Mouse (Mus musculus) stomach, embryonic 14.5 days (tissue): ENCODE data around the gene Gamt. TPM values are rescaled to one million over a fixed set of nuclear protein-coding genes. Genes with fewer than 3 reads are reported as not detected.
"Not testable (repeated sequence)": the region's sequence is repeated elsewhere in the genome, so short reads cannot be mapped to it uniquely, and the experiment has no call there.

Source experiments
- ATAC-seq: fragments of 200-750 bp; cut with Nextera tagmentation; 2 replicates; pipeline ENCODE4 v1.8.0; 2017; ENCODE audit warnings: low read depth, moderate TSS enrichment; ENCODE audit not compliant: insufficient number of reproducible peaks, insufficient read depth, low FRiP score
- H3K27ac ChIP-seq: fragments of 300-500 bp; sonication (generic); 2 replicates; pipeline ENCODE4 v1.5.1; 2014; ENCODE audit warnings: mild to moderate bottlenecking, low read length, moderate library complexity, mixed read lengths
- H3K27me3 ChIP-seq: fragments of 300-500 bp; sonication (generic); 2 replicates; pipeline ENCODE4 v1.6.1; 2014; ENCODE audit warnings: low read length, control low read depth, mixed read lengths; ENCODE audit not compliant: control insufficient read depth, insufficient read depth
- H3K36me3 ChIP-seq: fragments of 300-500 bp; sonication (generic); 2 replicates; pipeline ENCODE4 v1.6.1; 2014; ENCODE audit warnings: mild to moderate bottlenecking, control low read depth, low read length, moderate library complexity, mixed read lengths; ENCODE audit not compliant: control insufficient read depth, insufficient read depth
- H3K4me1 ChIP-seq: fragments of 300-500 bp; sonication (generic); 2 replicates; pipeline ENCODE4 v1.6.1; 2014; ENCODE audit warnings: low read length, control low read depth, mixed read lengths; ENCODE audit not compliant: control insufficient read depth, insufficient read depth
- H3K4me2 ChIP-seq: fragments of 300-500 bp; sonication (generic); replicated peaks from 2 replicates; pipeline ENCODE4 v1.6.1; 2014; ENCODE audit warnings: low read depth, low read length, control low read depth
- H3K4me3 ChIP-seq: fragments of 300-500 bp; sonication (generic); 2 replicates; pipeline ENCODE4 v1.5.1; 2014; ENCODE audit warnings: low read depth, low read length, control low read depth
- H3K9ac ChIP-seq: fragments of 300-500 bp; sonication (generic); replicated peaks from 2 replicates; pipeline ENCODE4 v1.6.1; 2014; ENCODE audit warnings: low read depth, mild to moderate bottlenecking, control low read depth, low read length, moderate library complexity, mixed read lengths
- H3K9me3 ChIP-seq: fragments of 300-500 bp; sonication (generic); 2 replicates; pipeline ENCODE4 v1.6.1; 2016; ENCODE audit warnings: low read depth, low read length, control low read depth; ENCODE audit not compliant: control insufficient read depth
- WGBS: fragments of 180-500 bp; shearing (Covaris S2); extraction: QIAGEN DNeasy Blood & Tissue Kit; methylation state at CpG from one replicate; pipeline ENCODE4 v1.1.7; 2014; 5-methylcytosine and 5-hydroxymethylcytosine counted together
- microRNA-seq: library from miRNA; unstranded; fragments of <30 nt; microRNA quantifications from one replicate; pipeline ENCODE4, GENCODE M21; 2016
- polyA plus RNA-seq: library from polyadenylated mRNA; unstranded; fragments of >200 nt; fragmentation: Nextera tagmentation; extraction: Ambion mirVana; gene quantifications from 2 replicates; pipeline ENCODE4 v1.2.1, GENCODE M21; 2014

The Gamt gene
- polyA plus RNA-seq, 1 experiment from 2014 or later: 32.1 TPM

DNA sequence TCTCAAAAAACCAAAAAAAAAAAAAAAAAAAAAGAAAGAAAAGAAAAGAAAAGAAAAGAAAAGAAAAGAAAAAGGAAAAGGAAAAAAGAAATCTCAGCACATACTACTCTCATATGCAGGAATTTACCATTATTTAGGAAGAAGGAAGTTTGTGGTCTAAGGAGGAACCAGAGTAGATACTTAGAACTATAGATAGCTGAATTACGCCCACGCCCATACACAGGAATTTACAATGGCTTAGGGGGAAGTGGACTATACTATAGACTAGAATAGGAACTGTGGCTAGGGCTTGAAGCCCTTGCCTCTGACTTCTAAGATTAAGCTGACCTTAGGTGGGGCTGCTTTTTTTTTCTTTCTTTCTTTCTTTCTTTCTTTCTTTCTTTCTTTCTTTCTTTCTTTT lies 37.7 kb downstream of the Gamt start:
- H3K4me1 ChIP-seq: peaks cover 16% of the 10 kb centered on the region; the same call in 1 of the 2 replicates
- not testable (repeated sequence) for H3K27me3 ChIP-seq, H3K9me3 ChIP-seq, H3K4me3 ChIP-seq, ATAC-seq, H3K4me2 ChIP-seq, H3K27ac ChIP-seq, H3K9ac ChIP-seq, H3K36me3 ChIP-seq
- 86% methylated on average over 2 of the region's 2 CpGs for WGBS

DNA sequence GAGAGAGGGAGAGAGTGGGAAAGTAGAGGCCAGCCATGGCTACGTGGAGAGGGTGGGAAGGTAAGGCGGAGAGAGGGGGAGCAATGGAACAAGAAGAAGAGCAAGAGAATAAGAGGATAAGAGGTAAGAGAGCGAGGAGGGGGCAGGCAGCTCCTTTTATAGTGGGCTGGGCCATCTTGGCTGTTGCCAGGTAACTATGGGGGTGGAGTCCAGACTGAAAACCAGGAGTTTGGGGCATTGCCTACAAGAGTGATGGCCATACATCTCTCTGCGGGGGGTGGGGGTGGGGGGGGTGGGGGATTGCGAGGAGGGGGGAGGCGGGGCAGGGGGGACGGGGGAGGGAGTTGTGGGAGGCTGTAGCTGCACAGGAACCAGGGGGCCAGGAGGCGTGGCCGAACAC lies 40.1 kb downstream of the Gamt start:
- Histone ChIP-seq H3K4me3 (no peak overlapping the region), H3K27me3 (no peaks in the 10 kb centered on the region), H3K4me1 (0 out of 2 replicates have a peak, but pooled peaks cover 3% of the 10 kb centered on the region), H3K27ac (no peak overlapping the region), H3K9ac (no peak overlapping the region), H3K36me3 (no peaks in the 10 kb centered on the region), H3K4me2 (no peak overlapping the region), H3K9me3 (no peaks in the 10 kb centered on the region)
- no peak for ATAC-seq
- WGBS: 30% methylated on average over 8 of the region's 9 CpGs

DNA sequence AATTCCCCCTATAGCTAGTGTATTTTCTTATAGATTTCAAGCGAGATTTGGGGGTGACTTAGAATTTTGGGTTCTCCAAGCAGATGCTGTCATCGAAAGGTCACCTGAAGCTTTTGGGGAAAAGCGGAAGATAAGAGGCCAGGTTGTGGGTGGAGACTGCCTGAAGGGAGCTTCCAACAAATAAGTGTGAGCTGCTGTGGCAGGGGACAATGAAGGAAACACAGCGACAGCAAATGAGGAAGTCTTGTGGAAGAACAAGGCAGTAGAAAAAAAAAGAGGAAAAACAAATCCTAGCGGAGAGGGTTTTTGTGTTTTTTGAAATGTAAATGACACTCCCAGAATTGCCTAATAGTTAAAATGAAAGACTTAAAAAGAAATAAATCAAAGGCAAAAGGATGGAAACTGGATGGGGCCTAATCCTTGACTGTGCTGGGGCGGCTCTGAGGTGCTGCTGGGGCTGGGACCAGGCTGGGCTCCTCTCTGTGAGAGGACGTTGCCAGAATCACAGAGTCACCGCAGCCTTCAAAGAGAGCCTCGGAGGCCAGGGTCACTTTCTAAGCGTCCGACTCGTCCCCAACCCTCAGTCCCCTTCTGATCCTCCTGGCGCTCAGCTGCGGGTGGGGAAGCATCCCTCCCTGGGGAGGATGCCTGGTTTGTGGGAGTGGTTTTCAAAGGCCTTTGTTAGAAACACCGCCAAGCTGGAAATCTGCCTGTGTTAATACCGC lies 45.6 kb downstream of the Gamt start:
- ATAC-seq: no peak
- Histone ChIP-seq H3K27ac (no peak overlapping the region), H3K9ac (no peak overlapping the region), H3K4me3 (no peak overlapping the region), H3K4me2 (no peak overlapping the region), H3K9me3 (no peaks in the 10 kb centered on the region), H3K36me3 (no peaks in the 10 kb centered on the region), H3K4me1 (0 out of 2 replicates have a peak, but pooled peaks cover 7% of the 10 kb centered on the region), H3K27me3 (no peaks in the 10 kb centered on the region)
- 25% methylated on average over 16 of the region's 16 CpGs for WGBS

DNA sequence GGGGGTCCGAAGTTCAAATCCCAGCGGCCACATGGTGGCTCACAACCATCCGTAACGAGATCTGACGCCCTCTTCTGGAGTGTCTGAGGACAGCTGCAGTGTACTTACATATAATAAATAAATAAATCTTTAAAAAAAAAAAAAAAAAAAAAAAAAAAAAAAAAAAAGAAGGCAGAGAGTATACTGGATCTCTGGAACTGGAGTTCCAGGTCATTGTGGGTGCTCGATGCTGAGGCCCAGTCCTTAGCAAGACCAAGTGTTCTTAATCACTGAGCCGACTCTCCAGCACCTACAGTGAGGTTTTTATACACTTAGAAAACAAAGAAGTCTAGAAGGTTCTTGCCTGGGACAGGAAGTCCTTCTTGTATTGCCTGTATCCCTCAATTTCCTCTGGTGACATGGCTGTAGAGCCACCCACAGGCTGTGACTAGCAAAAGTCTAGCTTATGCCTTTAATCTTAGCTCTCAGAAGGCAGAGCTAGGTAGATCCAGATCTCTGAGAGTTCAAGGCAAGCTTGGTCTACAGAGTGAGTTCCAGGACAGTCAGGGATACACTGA lies 49.2 kb downstream of the Gamt start:
- not testable (repeated sequence) for H3K4me3 ChIP-seq, H3K9me3 ChIP-seq, H3K36me3 ChIP-seq, H3K4me2 ChIP-seq, H3K9ac ChIP-seq, H3K27ac ChIP-seq, H3K27me3 ChIP-seq, H3K4me1 ChIP-seq, ATAC-seq
- 66% methylated on average over 7 of the region's 7 CpGs for WGBS

DNA sequence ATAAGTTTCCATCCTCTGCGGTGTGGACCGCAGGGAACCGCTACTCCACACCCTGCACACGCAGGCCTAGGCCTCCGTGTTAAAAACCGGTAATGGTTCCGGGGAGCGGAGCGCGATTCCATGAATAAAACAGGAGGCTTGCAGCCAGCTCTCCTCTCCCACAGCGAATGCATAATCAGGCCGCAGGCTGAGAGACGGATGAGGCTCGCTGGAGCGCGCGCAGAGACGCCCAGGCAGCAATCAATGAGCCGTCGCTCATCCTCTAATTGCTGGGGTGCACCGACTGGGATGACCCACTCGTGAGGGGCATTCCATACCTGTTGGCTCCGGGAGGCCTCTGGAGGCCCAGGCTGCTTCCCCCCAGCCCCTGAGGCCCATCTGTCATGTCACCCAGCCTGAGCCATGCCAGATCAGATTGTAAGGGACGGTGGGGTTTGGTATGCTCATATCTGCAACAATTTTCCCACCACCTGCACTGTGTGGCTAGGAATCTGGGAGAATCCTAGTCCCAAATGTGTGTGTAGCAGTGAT lies 51.9 kb downstream of the Gamt start:
- Histone ChIP-seq H3K4me3 (no peak overlapping the region), H3K27ac (no peak overlapping the region), H3K4me1 (no peaks in the 10 kb centered on the region), H3K9me3 (no peaks in the 10 kb centered on the region), H3K36me3 (no peaks in the 10 kb centered on the region), H3K27me3 (no peaks in the 10 kb centered on the region), H3K9ac (no peak overlapping the region), H3K4me2 (no peak overlapping the region)
- 10% methylated on average over 24 of the region's 24 CpGs for WGBS
- ATAC-seq: no peak

DNA sequence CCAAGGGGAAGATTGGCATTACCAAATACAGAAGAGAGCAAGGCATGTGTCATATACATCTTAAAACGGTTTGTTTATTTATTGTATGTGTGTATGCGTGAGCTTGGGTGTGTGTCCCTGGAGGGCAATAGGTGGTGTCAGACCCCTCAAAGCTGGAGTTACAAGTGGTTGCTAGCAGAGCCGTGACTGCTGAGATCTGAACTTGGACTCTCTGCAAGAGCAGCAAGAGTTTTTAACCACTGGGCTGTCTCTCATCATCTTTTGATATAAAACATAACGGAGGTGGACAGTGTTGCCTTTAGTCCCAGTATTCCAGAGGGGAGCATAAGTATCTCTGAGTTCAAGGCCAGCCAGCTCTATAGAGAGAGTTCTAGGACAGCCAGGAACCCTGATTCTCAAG lies 52.6 kb downstream of the Gamt start:
- Histone ChIP-seq H3K27ac (no peak overlapping the region), H3K4me1 (no peaks in the 10 kb centered on the region), H3K4me2 (no peak overlapping the region), H3K9ac (no peak overlapping the region), H3K27me3 (no peaks in the 10 kb centered on the region), H3K4me3 (no peak overlapping the region), H3K36me3 (no peaks in the 10 kb centered on the region), H3K9me3 (no peaks in the 10 kb centered on the region)
- WGBS: 75% methylated on average over 4 of the region's 4 CpGs
- no peak for ATAC-seq

Small RNA genes within 50 kb of the gene (microRNA-seq; reads per million reads assigned to microRNA genes)
- not detected for gene Mir6911

Other genes starting within 250 kb of the Gamt start
- 5.1 and 5.7 TPM in 2 replicates for gene Arhgap45, start 244.4 kb downstream of the Gamt start, polyA plus RNA-seq
- gene Polr2e, start 221.2 kb downstream of the Gamt start, polyA plus RNA-seq: 220 TPM in 2 replicates
- 434 and 466 TPM in 2 replicates for gene Gpx4, start 213.8 kb downstream of the Gamt start, polyA plus RNA-seq
- 13.2 and 15.7 TPM in 2 replicates for gene Sbno2, start 155.4 kb downstream of the Gamt start, polyA plus RNA-seq
- gene Stk11, start 145.2 kb downstream of the Gamt start, polyA plus RNA-seq: 25.2 and 25.9 TPM in 2 replicates
- gene Atp5d, start 122.4 kb downstream of the Gamt start, polyA plus RNA-seq: 481 and 531 TPM in 2 replicates
- gene Cbarp, start 120.2 kb downstream of the Gamt start, polyA plus RNA-seq: 7.5 and 10.1 TPM in 2 replicates
- 29.3 and 32.1 TPM in 2 replicates for gene Midn, start 112.7 kb downstream of the Gamt start, polyA plus RNA-seq
- gene Cirbp, start 95.0 kb downstream of the Gamt start, polyA plus RNA-seq: 92.7 and 105 TPM in 2 replicates
- 12.5 and 13.9 TPM in 2 replicates for gene 1600002K03Rik, start 88.1 kb downstream of the Gamt start, polyA plus RNA-seq
- gene Efna2, start 81.5 kb downstream of the Gamt start, polyA plus RNA-seq: 12.2 and 12.5 TPM in 2 replicates
- gene Mum1, start 34.6 kb downstream of the Gamt start, polyA plus RNA-seq: 59.7 and 65.6 TPM in 2 replicates
- 337 and 355 TPM in 2 replicates for gene Ndufs7, start 11.9 kb downstream of the Gamt start, polyA plus RNA-seq
- 48.6 and 51.3 TPM in 2 replicates for gene Dazap1, start 474 bp upstream of the Gamt start, polyA plus RNA-seq
- gene Rps15, start 31.4 kb upstream of the Gamt start, polyA plus RNA-seq: 1,120 and 1,227 TPM in 2 replicates
- gene Apc2, start 35.0 kb upstream of the Gamt start, polyA plus RNA-seq: 8.1 and 8.7 TPM in 2 replicates
- gene 2310011J03Rik, start 59.5 kb upstream of the Gamt start, polyA plus RNA-seq: 39.6 and 43.0 TPM in 2 replicates
- gene Pcsk4, start 68.5 kb upstream of the Gamt start, polyA plus RNA-seq: 4.5 and 5.6 TPM in 2 replicates
- 18.0 and 18.5 TPM in 2 replicates for gene Reep6, start 68.9 kb upstream of the Gamt start, polyA plus RNA-seq
- gene Adamtsl5, start 87.4 kb upstream of the Gamt start, polyA plus RNA-seq: 13.6 and 13.8 TPM in 2 replicates
- 0.30 and 0.62 TPM in 2 replicates for gene Plk5, start 95.4 kb upstream of the Gamt start, polyA plus RNA-seq
- gene Mex3d, start 126.6 kb upstream of the Gamt start, polyA plus RNA-seq: 7.7 and 8.1 TPM in 2 replicates
- gene Mbd3, start 138.5 kb upstream of the Gamt start, polyA plus RNA-seq: 194 and 200 TPM in 2 replicates
- gene Uqcr11, start 145.8 kb upstream of the Gamt start, polyA plus RNA-seq: 645 and 784 TPM in 2 replicates
- 107 and 108 TPM in 2 replicates for gene Tcf3, start 172.6 kb upstream of the Gamt start, polyA plus RNA-seq
- 0.25 and 0.53 TPM in 2 replicates for gene Onecut3, start 233.8 kb upstream of the Gamt start, polyA plus RNA-seq